Mouse (Mus musculus) liver, postnatal 0 days (tissue): ENCODE measurements around the gene Cldn14.

Experiments used
- CTCF ChIP-seq: sonication (generic); IDR thresholded peaks from 2 replicates; pipeline ENCODE4 v1.5.1; 2016; ENCODE audit warnings: antibody characterized with exemption, low read depth
- EP300 ChIP-seq: IDR thresholded peaks from 2 replicates; pipeline ENCODE4 v1.6.1; 2016; ENCODE audit warnings: antibody characterized with exemption, low read depth, mild to moderate bottlenecking

DNA sequence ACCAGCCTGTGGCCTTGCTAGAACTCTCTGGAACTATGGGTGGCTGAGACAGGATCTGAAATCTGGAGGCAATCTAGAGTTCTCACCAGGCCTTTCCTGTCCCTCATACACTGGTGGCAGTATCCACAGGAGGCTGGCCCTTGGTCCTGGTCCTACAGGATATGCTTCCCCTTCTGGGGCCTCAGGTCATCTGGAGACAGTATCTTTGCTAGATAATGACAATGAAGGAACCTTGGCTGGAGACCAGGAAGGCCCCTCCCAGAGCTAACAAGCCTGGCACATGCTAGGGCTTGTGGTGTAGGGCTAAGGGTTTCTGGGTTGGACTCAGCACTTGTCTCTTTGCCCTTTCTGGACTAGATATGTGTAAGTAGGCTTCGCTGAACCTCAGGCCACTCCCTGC lies 35.2 kb upstream of the Cldn14 start:
- no peak for TF ChIP-seq EP300
- TF ChIP-seq CTCF = no peak
